Mouse (Mus musculus): ENCODE data around the gene Slc35d2. TPM values are rescaled to one million over a fixed set of nuclear protein-coding genes. Genes with fewer than 3 reads are reported as not detected.

The Slc35d2 gene
- total and polyA plus RNA-seq, 2 experiments from 2014 or later: 3.7 to 5.3 TPM

DNA sequence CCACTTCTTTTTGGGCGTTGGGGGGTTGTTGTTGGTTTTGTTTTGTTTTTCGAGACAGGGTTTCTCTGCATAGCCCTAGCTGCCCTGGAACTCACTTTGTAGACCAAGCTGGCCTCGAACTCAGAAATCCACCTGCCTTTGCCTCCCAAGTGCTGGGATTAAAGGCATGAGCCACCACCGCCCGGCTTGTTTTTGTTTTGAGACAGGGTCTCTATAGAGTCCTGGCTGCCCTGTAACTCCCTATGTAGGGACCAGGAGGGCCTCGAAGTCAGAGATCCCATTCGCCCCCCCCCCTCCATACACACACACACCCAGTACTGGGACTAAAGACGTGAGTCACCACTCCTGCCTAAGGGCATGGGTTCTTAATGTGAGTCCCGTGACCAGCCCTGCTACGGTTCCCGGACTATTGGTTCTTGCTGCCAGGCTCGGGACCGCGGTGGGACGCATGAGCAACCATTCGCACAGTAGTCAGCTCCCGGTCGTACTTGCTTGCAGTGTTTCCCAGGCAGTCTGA lies 24.6 kb upstream of the Slc35d2 start:
- H3K36me3 ChIP-seq (replicated peaks; ENCODE audit: control insufficient read depth, insufficient read depth, low read length): no peaks in the 10 kb centered on the region
- H3K9me3 ChIP-seq (replicated peaks; ENCODE audit: control insufficient read depth, low read length): no peaks in the 10 kb centered on the region
- TF ChIP-seq EP300 (IDR thresholded peaks at IDR 0.05; ENCODE audit: low read depth): no peak
- TF ChIP-seq CTCF (IDR thresholded peaks at IDR 0.05; ENCODE audit: low read depth): no peak
- peak overlapping the region; percentile 95 for H3K4me2 ChIP-seq (ENCODE audit: low read depth, low read length)
- H3K4me3 ChIP-seq (ENCODE audit: low read depth, low read length): peak overlapping the region; percentile 92
- H3K27me3 ChIP-seq (ENCODE audit: control insufficient read depth, insufficient read depth, low read length): no peaks in the 10 kb centered on the region
- DNase-seq (ENCODE audit: low spot score) (peak; percentile 46), ATAC-seq (ENCODE audit: insufficient read depth, low read depth) (peak; percentile 7; the same call in 1 of the 2 replicates)
- H3K27ac ChIP-seq (ENCODE audit: low read depth): peak overlapping the region; percentile 92
- H3K9ac ChIP-seq (replicated peaks; ENCODE audit: low read depth, low read length): peak overlapping the region; percentile 35; the same call in 1 of the 2 replicates
- H3K4me1 ChIP-seq (ENCODE audit: control insufficient read depth, insufficient read depth): peaks cover 36% of the 10 kb centered on the region
- WGBS: 2% methylated on average over 18 of the region's 18 CpGs

DNA sequence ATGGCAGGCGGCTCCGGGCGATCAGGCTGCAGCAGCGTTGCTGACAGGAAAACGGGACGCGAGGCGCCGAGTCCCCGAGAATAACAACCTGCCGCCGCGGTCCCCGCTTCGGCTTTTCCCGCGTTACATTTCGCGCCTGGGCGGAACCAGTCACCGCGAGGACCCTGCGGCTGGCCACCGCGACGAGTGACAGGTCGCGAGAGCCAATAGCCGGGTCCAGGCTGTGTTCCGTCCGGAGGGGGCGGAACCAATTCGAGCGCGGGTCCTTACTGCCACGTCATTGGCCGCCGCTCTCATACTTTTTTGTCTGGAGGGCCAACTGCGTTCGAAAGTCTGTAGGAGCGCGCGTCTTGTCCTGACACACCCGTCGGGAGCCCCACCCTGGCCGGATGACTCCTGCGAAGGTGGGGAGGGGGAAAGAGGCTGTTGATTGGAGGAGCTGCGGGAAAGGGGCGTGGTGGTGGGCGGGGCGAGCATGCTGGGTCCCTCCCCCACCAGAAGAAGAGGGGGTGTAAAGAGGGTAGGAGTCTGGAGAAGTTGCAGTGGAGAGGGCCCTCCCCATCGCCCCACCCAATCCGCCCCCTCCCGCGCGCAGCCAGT lies 24.0 kb upstream of the Slc35d2 start, which contains the start of gene Zfp367:
Zfp367 (minus strand) TSS at position 120 of the 600 bp plus-strand sequence.
- H3K4me2 ChIP-seq (ENCODE audit: low read depth, low read length): peak within 1 kb of the TSS; percentile 95
- no peaks in the 10 kb centered on the region for H3K27me3 ChIP-seq (ENCODE audit: control insufficient read depth, insufficient read depth, low read length)
- peaks cover 36% of the 10 kb centered on the region for H3K4me1 ChIP-seq (ENCODE audit: control insufficient read depth, insufficient read depth)
- H3K27ac ChIP-seq (ENCODE audit: low read depth): peak within 1 kb of the TSS; percentile 92
- 0% methylated on average over 53 of the region's 56 CpGs for WGBS
- no peaks in the 10 kb centered on the region for H3K9me3 ChIP-seq (replicated peaks; ENCODE audit: control insufficient read depth, low read length)
- DNase-seq (ENCODE audit: low spot score) (peak; percentile 99), ATAC-seq (ENCODE audit: insufficient read depth, low read depth) (peak; percentile 91)
- TF ChIP-seq EP300 (IDR thresholded peaks at IDR 0.05; ENCODE audit: low read depth): no peak; the same call in 1 of the 2 replicates
- no peak for TF ChIP-seq CTCF (IDR thresholded peaks at IDR 0.05; ENCODE audit: low read depth)
- peak within 1 kb of the TSS; percentile 74 for H3K9ac ChIP-seq (replicated peaks; ENCODE audit: low read depth, low read length)
- H3K4me3 ChIP-seq (ENCODE audit: low read depth, low read length): peak within 1 kb of the TSS; percentile 92
- H3K36me3 ChIP-seq (replicated peaks; ENCODE audit: control insufficient read depth, insufficient read depth, low read length): no peaks in the 10 kb centered on the region

DNA sequence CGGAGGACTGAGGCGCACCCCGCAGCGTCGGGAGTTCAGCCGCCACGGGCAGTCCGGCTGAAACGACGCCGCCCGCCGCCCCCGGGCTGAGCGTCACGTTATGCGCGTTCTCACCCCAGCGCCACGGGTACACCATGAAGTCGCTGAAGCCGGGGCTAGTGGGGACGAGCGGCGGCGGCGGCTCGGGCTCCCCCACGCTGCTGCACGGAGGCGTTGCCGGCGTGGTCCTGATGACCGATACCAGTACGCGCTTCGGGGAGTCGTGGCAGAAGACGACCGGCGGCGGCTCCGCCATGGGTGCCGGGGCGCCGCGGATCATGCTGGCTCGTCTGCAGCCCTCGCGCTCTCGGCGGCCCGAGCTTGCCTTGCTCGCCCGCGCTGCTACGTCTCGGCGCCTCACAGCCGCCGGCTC lies 23.5 kb upstream of the Slc35d2 start:
- Histone ChIP-seq H3K4me2 (ENCODE audit: low read depth, low read length) (peak overlapping the region; percentile 95), H3K4me3 (ENCODE audit: low read depth, low read length) (peak overlapping the region; percentile 92), H3K9ac (replicated peaks; ENCODE audit: low read depth, low read length) (peak overlapping the region; percentile 74), H3K9me3 (replicated peaks; ENCODE audit: control insufficient read depth, low read length) (no peaks in the 10 kb centered on the region), H3K36me3 (replicated peaks; ENCODE audit: control insufficient read depth, insufficient read depth, low read length) (no peaks in the 10 kb centered on the region), H3K27ac (ENCODE audit: low read depth) (peak overlapping the region; percentile 92), H3K27me3 (ENCODE audit: control insufficient read depth, insufficient read depth, low read length) (no peaks in the 10 kb centered on the region), H3K4me1 (ENCODE audit: control insufficient read depth, insufficient read depth) (peaks cover 36% of the 10 kb centered on the region)
- under 1% methylated on average over 59 of the region's 61 CpGs for WGBS
- ATAC-seq (ENCODE audit: insufficient read depth, low read depth): peak; percentile 2; the same call in 1 of the 2 replicates
- no peak for TF ChIP-seq CTCF (IDR thresholded peaks at IDR 0.05; ENCODE audit: low read depth)
- no peak for TF ChIP-seq EP300 (IDR thresholded peaks at IDR 0.05; ENCODE audit: low read depth)
- no peak for DNase-seq (ENCODE audit: low spot score)

DNA sequence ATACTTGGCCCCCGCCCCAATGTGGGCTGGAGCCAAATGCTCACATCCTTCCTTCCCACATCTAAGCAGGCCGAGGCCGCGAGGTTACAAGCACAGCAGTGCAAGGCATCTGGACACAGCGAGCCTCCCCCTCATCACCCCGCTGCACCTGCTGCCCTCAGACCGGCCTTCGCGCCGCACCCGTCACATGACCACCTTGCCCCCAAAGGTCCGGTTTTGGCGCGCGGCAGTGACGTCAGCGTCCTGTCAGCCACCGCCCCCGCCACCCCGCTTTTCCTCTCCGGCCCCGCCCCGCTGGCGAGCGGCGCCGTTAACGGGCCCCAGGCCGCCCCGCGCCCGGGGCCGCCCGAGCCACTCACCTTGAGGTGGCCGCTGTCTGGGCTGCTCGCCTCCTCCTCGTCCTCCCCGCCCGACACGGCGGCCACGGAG lies 23.1 kb upstream of the Slc35d2 start:
- H3K27ac ChIP-seq (ENCODE audit: low read depth): peak overlapping the region; percentile 92
- H3K4me2 ChIP-seq (ENCODE audit: low read depth, low read length): peak overlapping the region; percentile 95
- H3K4me3 ChIP-seq (ENCODE audit: low read depth, low read length): peak overlapping the region; percentile 92
- ATAC-seq (ENCODE audit: insufficient read depth, low read depth) (peak; percentile 6), DNase-seq (ENCODE audit: low spot score) (peak; percentile 79)
- no peaks in the 10 kb centered on the region for H3K27me3 ChIP-seq (ENCODE audit: control insufficient read depth, insufficient read depth, low read length)
- peaks cover 36% of the 10 kb centered on the region for H3K4me1 ChIP-seq (ENCODE audit: control insufficient read depth, insufficient read depth)
- TF ChIP-seq EP300 (IDR thresholded peaks at IDR 0.05; ENCODE audit: low read depth) (no peak), CTCF (IDR thresholded peaks at IDR 0.05; ENCODE audit: low read depth) (no peak)
- WGBS: under 1% methylated on average over 40 of the region's 42 CpGs
- peak overlapping the region; percentile 74 for H3K9ac ChIP-seq (replicated peaks; ENCODE audit: low read depth, low read length)
- H3K9me3 ChIP-seq (replicated peaks; ENCODE audit: control insufficient read depth, low read length): no peaks in the 10 kb centered on the region
- H3K36me3 ChIP-seq (replicated peaks; ENCODE audit: control insufficient read depth, insufficient read depth, low read length): no peaks in the 10 kb centered on the region

DNA sequence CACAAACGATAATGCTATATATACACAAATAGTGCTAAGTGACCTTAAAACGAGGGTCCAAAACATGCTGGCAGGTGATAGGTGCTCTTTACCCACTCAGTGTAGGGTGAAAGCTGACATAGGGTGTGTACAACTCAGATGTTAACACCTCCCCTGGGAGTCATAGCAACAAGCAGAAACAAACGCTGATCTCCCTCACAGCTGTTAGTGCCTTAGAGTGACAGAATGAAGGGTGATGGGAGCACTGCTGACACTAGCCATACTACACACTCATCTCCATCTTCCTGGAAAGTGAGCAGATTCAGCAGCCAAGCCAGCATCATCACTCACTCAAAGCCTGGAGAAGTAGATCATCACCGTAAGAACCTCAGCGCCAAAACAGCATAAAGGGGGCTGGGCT lies 21.0 kb upstream of the Slc35d2 start:
- ATAC-seq (ENCODE audit: insufficient read depth, low read depth) (peak; percentile 22), DNase-seq (ENCODE audit: low spot score) (peak; percentile 83)
- H3K9ac ChIP-seq (replicated peaks; ENCODE audit: low read depth, low read length): no peak overlapping the region
- H3K4me1 ChIP-seq (ENCODE audit: control insufficient read depth, insufficient read depth): peaks cover 29% of the 10 kb centered on the region
- WGBS: 22% methylated on average over 5 of the region's 5 CpGs
- H3K27me3 ChIP-seq (ENCODE audit: control insufficient read depth, insufficient read depth, low read length): no peaks in the 10 kb centered on the region
- no peaks in the 10 kb centered on the region for H3K9me3 ChIP-seq (replicated peaks; ENCODE audit: control insufficient read depth, low read length)
- H3K4me3 ChIP-seq (ENCODE audit: low read depth, low read length): no peak overlapping the region
- H3K4me2 ChIP-seq (ENCODE audit: low read depth, low read length): peak overlapping the region; percentile 95
- no peaks in the 10 kb centered on the region for H3K36me3 ChIP-seq (replicated peaks; ENCODE audit: control insufficient read depth, insufficient read depth, low read length)
- TF ChIP-seq CTCF (IDR thresholded peaks at IDR 0.05; ENCODE audit: low read depth) (no peak), EP300 (IDR thresholded peaks at IDR 0.05; ENCODE audit: low read depth) (peak; percentile 57; the same call in 1 of the 2 replicates)
- peak overlapping the region; percentile 57 for H3K27ac ChIP-seq (ENCODE audit: low read depth)
